Mouse (Mus musculus): ENCODE data around the gene Olfr750. TPM values are rescaled to one million over a fixed set of nuclear protein-coding genes. Genes with fewer than 3 reads are reported as not detected.

Olfr750 gene
- polyA plus RNA-seq (2017; shearing (Covaris generic)): not detected

DNA sequence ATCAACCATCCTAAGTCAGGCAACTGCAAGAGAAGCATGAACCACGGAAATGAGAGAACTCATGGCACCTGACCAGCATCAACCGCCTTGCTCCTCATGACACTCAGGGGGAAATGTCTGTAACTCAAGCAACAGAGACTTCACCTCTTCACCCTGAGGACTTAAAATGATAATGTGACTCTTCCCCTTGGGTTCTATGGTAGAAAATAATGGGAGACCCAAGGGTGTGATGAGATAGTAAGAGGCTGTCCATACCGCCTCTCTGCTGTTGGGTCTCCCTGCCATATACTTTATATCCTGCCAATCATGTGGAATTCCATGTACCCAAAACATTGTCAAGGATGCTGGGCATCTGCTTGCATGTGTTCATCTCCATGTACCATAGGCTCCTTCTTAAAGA is at the start of gene Olfr750:
Gene Olfr750 (minus strand): TSS at position 101 of the 400 bp plus-strand sequence.

DNA sequence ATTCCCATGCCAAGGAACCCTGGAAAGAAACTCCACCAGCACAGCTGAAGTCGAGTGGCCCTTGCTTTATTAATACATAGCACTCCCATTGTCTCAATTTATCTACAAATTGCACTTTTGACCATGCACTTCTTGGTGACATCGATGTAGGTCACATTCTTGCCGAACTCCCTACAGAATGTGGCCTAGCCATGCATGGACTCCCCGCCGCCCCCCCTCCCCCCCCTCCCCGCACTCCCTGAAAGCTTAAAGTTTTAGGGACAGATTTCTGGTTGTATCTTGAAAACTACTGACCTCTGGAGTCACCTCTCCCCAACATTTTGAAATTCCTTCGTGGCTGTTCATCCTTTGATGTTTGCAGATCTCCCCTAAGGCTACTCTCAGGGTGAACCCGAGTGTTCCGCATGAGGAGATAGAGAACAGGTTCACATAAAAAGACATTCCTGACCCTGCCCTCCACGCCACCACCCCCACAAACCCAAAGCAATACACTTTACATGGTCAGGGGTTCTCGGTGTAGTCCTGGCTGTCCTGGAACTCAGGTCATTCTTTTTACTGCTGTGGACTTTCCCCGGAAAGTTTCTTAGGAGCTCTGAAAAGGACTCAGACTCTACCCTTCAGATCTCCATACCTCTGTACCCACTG is 39.8 kb upstream of the Olfr750 start, which contains the start of gene Eddm3b:
Gene Eddm3b (plus strand): TSS at position 511 of the 645 bp plus-strand sequence.

GRCm38 (mm10) chr14:51090921-51091900 is 17.0 kb upstream of the Olfr750 start, which contains the start of the genes Rnase4 and Ang:
TSS of gene Rnase4 (plus strand) at chr14:51091077.
TSS of gene Ang (plus strand) at chr14:51091150.

GRCm38 (mm10) chr14:51057401-51057831 is 16.8 kb downstream of the Olfr750 start, which contains the start of gene Rnase12:
TSS of gene Rnase12 (minus strand) at chr14:51057661.

GRCm38 (mm10) chr14:51050063-51050462 is 24.2 kb downstream of the Olfr750 start, which contains the start of gene Rnase11:
TSS of gene Rnase11 (minus strand) at chr14:51050163.

DNA sequence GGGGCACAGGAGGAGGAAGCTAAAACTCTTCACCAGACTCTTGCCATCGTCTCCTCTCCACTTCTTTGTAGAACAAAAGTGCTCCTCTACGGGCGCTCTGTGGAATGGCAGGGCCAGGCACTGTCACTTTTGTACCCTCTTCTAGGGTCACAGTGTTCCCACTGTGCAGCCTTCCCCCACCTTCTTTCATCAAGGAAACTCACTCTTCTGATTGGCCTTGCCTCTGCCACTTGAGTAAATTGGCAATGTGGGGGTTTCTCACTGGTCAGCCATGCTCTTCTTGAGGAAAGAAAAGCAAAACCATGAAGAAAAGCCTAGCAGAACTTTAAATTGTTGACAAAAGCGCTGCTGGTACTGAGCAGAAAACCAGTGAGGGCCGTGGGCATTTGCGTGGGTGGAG is 32.5 kb downstream of the Olfr750 start, which contains the start of gene Rnase9:
Gene Rnase9 (minus strand): TSS at position 101 of the 400 bp plus-strand sequence.

Other genes with a start within 250 kb of the Olfr750 start
- gene Tep1, start 203.9 kb downstream of the Olfr750 start, polyA plus RNA-seq (2017; shearing (Covaris generic)): 28.8 TPM
- gene Klhl33, start 176.9 kb downstream of the Olfr750 start, polyA plus RNA-seq (2017; shearing (Covaris generic)): 0.05 TPM
- 70.8 TPM for gene Osgep, start 149.5 kb downstream of the Olfr750 start, polyA plus RNA-seq (2017; shearing (Covaris generic))
- gene Apex1, start 149.5 kb downstream of the Olfr750 start, polyA plus RNA-seq (2017; shearing (Covaris generic)): 86.5 TPM
- 6.1 TPM for gene Pip4p1, start 143.6 kb downstream of the Olfr750 start, polyA plus RNA-seq (2017; shearing (Covaris generic))
- 55.3 TPM for gene Pnp, start 143.4 kb downstream of the Olfr750 start, polyA plus RNA-seq (2017; shearing (Covaris generic))
- not detected for gene Gm49342, start 129.9 kb downstream of the Olfr750 start, polyA plus RNA-seq (2017; shearing (Covaris generic))
- 1.1 TPM for gene Pnp2, start 118.4 kb downstream of the Olfr750 start, polyA plus RNA-seq (2017; shearing (Covaris generic))
- not detected for gene Rnase10, start 66.7 kb downstream of the Olfr750 start, polyA plus RNA-seq (2017; shearing (Covaris generic))
- not detected for gene Rnase9, start 32.6 kb downstream of the Olfr750 start, polyA plus RNA-seq (2017; shearing (Covaris generic))
- gene Rnase11, start 24.3 kb downstream of the Olfr750 start, polyA plus RNA-seq (2017; shearing (Covaris generic)): not detected
- not detected for gene Rnase12, start 16.8 kb downstream of the Olfr750 start, polyA plus RNA-seq (2017; shearing (Covaris generic))
- 19.2 TPM for gene Rnase4, start 16.6 kb upstream of the Olfr750 start, polyA plus RNA-seq (2017; shearing (Covaris generic))
- gene Ang, start 16.7 kb upstream of the Olfr750 start, polyA plus RNA-seq (2017; shearing (Covaris generic)): 3.6 TPM
- gene Eddm3b, start 40.0 kb upstream of the Olfr750 start, polyA plus RNA-seq (2017; shearing (Covaris generic)): not detected
- gene Rnase6, start 49.5 kb upstream of the Olfr750 start, polyA plus RNA-seq (2017; shearing (Covaris generic)): 0.93 TPM
- gene Rnase1, start 72.3 kb upstream of the Olfr750 start, polyA plus RNA-seq (2017; shearing (Covaris generic)): not detected
- not detected for gene Rnase2b, start 87.8 kb upstream of the Olfr750 start, polyA plus RNA-seq (2017; shearing (Covaris generic))
- gene Ang2, start 124.7 kb upstream of the Olfr750 start, polyA plus RNA-seq (2017; shearing (Covaris generic)): not detected
- not detected for gene Ear14, start 129.0 kb upstream of the Olfr750 start, polyA plus RNA-seq (2017; shearing (Covaris generic))
- gene Rnase2a, start 181.7 kb upstream of the Olfr750 start, polyA plus RNA-seq (2017; shearing (Covaris generic)): not detected

Data from CD4-positive, CD25-positive, alpha-beta regulatory T cell, adult 9 weeks (primary cell).